Mouse (Mus musculus): ENCODE data around the gene Pigr. TPM values are rescaled to one million over a fixed set of nuclear protein-coding genes. Genes with fewer than 3 reads are reported as not detected.

The Pigr gene
- total RNA-seq (2021), result under 1 TPM in 1 of 2 experiments, not detected in 1; 0.08 TPM
- long read RNA-seq, experiment 1, result 0 reads
- long read RNA-seq, experiment 2, result 0 reads

DNA sequence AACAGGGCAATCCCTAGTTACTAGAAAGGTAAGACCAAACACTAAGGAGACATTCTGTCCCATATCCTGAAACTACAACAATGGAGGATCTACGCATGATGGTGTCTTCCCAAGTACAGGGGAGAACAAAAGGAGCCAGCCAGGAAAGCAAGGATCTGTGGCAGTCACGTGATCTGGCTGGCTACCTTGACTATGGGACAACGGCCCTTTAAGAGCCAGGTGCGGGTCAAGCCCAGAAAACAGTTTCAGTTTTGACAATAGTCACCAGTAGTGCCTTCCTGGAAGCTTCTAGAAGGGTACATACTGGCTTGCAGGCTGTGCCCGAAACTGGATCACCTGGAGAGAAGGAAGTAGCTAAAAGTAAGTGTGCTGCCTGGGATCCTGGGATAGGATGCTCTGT is at the start of gene Pigr:
Gene Pigr (plus strand): TSS at position 237 of the 400 bp plus-strand sequence.
- DNase-seq (ENCODE audit: low spot score in 2 of 2), result no peak

GRCm38 (mm10) chr1:130779867-130780266 is 46.6 kb upstream of the Pigr start:
- DNase-seq (ENCODE audit: low spot score in 2 of 2), result no peak

- DNase-seq (ENCODE audit: low spot score in 2 of 2), result no peak
These were observed 42.4 kb upstream of the Pigr start for GRCm38 (mm10) chr1:130784054-130784453.

GRCm38 (mm10) chr1:130787001-130787400 is 39.5 kb upstream of the Pigr start:
- no peak for DNase-seq (ENCODE audit: low spot score in 2 of 2)

DNA sequence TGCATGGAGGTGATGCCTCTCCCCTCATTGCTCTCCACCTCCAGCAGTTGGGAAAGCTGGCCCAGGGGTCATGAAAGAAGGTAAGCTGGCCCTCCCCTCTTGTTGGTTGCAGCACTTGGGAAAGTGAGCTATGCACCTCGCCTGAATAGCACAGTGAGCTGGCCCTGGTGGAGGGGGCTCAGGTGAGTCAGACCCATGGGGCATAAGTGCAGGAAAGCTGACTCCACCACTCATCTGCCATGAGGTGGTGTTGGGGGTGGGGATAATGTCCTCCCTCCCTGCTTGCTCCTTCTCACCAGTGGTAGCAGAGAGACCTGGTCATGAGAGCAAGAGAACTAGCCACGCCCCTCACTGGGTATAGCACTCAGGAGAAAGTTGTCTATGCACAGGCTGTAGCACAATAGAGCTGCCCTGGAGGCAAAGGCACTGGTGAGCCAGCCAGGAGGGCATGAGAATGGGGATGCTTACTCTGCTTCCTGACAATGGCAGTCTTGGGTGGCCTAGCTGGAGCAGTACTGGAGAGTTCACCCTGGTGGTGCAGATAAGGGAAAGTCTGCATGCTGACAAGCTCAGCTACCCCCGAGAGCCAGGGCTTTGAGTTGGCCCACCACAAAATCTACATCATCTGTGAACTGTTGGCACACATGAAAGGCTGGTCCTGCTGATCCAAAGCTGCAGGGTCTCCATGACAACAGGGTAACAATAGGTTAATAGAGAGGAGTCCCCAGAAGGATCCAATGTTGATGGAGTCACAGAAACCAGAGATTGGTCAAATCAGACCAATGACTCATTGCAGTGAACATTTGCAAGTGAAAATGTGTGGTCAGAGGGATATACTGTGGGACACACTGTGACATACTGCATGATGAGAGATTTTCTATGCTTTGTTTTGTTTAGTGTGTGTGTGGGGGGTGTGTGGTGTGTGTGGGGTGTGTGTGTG is 36.7 kb upstream of the Pigr start:
- no peak for DNase-seq (ENCODE audit: low spot score in 2 of 2)

DNA sequence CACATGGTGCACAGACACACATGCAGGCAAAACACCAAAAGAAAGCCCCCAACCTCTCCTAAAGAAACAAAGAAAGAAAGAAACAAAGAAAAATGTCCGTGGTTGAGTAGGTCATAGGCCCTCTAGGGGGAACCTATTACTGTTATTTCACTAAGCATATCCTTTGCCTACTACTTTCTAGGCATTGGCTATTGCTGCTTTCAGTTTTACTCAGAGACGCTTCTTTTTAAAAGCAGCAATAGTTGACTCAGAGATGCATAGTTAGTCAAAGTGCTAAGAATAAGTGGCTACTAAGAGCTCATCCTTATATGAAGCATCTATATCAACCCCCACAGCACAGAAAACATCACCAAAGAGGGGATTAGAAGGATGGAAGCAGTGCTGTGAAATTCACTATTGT is 31.2 kb upstream of the Pigr start:
- DNase-seq (ENCODE audit: low spot score in 2 of 2), result no peak

- DNase-seq (ENCODE audit: low spot score in 2 of 2), result peak in 1 of 2 experiments; percentile 32
These were observed 29.4 kb upstream of the Pigr start for GRCm38 (mm10) chr1:130796967-130797684.

DNA sequence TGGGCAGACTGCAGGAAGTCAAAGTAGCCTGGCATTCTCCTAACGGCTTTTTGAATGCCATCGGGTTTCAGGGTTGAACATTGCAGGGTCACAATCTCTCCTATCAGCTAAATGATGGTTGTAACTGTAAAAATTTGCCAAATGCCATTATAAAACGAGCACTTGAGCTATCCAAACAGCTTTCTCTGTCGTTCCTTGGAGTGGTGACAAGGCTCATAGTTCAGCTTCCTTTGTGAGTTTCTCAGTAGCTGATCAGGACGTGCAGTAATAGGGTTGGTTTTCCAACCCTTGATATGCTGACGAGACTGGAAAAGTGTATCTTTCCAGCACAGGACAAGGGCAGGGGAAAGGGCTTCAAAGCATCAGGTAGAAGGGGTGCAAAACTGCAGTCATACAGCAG is 28.4 kb upstream of the Pigr start:
- DNase-seq (ENCODE audit: low spot score in 2 of 2), result no peak

- no peak for DNase-seq (ENCODE audit: low spot score in 2 of 2)
These were observed 27.9 kb upstream of the Pigr start for GRCm38 (mm10) chr1:130798551-130798950.

- DNase-seq (ENCODE audit: low spot score in 2 of 2), result no peak
These were observed 27.1 kb upstream of the Pigr start for GRCm38 (mm10) chr1:130799399-130799798.

DNA sequence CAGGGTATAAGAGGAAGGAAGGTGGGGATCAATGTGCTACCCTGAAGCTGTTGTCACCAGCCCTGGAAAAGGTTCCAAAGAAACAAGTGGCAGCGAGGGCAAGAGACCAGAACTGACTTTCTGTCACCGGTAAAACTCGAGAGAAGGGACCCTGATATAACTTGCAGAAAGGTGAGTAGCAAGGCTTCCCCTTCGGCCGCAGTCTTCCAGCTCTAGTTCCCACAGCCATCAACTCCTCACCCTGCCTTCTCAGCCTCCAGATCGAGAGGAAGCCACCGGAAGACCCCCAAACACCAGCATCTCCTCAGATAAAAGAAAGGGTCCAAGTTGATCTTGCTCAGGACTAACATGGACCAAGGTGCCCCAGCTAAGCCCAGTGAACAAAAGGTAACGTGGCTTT is 25.9 kb upstream of the Pigr start, which contains the start of gene Fcamr:
Gene Fcamr (plus strand): TSS at position 301 of the 400 bp plus-strand sequence.
- DNase-seq (ENCODE audit: low spot score in 2 of 2), result no peak

DNA sequence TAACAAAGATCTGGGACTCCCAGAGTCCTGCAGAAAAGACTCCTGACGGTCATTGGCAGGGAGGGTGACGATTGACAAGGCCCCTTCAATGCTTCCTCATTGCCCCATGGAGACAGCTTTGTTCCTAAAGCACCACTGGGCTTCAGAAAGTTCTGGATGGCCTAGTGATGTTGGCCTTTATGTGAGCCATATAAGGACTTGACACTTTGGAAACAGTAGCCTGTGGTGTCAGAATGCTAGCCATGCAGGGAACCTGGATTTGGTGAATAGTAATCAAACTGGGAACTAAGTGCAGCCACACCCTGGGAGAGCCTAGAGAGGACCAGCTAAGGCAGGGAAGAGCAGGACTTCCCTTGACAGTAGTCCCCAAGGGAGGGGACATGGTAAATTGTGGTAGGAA is 25.0 kb upstream of the Pigr start:
- no peak for DNase-seq (ENCODE audit: low spot score in 2 of 2)

DNA sequence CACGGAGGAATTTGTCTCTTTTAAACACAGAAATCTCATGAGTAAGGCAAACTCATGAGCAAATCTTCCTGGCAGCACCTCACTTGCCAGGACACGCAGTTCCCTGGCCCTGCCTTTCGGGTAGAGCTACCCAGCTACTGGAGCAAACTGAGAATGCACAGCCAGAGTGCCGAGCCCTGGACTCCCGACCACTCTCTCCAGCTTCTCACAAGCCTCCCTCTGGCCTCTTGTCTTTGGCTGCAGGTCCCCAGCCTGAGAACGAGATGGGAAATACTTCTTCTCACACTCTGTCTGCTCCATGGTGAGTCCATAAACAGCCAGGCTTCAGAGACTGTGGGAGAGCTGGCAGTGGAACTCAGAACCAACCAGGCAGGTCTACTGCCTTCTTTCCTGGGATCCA is 23.5 kb upstream of the Pigr start:
- DNase-seq (ENCODE audit: low spot score in 2 of 2), result no peak

DNA sequence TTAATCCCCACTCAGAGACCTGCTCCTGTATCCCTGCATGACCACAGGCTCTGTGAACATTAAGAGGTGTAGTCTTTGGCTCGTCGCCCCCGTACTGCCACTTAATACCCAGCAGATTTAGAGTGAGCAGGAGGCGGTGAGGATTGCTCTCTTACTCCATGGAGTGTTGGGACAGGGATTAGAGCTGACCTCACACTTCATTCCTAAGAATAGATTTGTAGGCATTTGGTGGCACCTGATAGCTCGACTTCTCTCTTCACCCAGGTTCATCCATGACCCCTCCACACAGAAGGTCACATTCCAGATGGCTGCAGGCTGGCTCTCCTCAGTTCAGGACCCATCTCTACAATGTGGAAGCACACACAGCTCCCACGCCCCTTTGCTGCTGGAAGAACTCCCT is 22.2 kb upstream of the Pigr start:
- DNase-seq (ENCODE audit: low spot score in 2 of 2), result no peak

GRCm38 (mm10) chr1:130810906-130811305 is 15.6 kb upstream of the Pigr start:
- DNase-seq (ENCODE audit: low spot score in 2 of 2), result no peak

- DNase-seq (ENCODE audit: low spot score in 2 of 2), result no peak
These were observed 15.2 kb upstream of the Pigr start for GRCm38 (mm10) chr1:130811316-130811715.

DNA sequence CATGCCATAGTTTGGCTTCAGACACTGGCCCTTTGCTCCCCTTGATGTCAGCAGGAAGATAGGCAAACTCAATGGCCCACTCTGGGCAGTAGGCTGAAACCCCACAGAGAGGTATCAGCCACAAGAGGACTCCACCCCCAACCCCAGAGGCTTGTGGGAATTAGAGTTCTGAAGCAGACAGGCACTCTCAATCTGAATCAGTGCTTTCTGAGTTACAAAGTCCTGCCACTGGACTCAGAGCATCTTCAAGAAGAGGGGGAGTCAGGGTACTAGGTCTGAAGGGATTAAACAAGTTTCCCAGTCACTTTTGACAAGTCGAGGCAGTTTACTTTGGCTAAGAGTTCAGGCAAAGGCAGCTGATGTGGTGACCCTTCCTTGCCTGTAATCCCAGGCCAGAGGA is 6.7 kb upstream of the Pigr start:
- no peak for DNase-seq (ENCODE audit: low spot score in 2 of 2)

DNA sequence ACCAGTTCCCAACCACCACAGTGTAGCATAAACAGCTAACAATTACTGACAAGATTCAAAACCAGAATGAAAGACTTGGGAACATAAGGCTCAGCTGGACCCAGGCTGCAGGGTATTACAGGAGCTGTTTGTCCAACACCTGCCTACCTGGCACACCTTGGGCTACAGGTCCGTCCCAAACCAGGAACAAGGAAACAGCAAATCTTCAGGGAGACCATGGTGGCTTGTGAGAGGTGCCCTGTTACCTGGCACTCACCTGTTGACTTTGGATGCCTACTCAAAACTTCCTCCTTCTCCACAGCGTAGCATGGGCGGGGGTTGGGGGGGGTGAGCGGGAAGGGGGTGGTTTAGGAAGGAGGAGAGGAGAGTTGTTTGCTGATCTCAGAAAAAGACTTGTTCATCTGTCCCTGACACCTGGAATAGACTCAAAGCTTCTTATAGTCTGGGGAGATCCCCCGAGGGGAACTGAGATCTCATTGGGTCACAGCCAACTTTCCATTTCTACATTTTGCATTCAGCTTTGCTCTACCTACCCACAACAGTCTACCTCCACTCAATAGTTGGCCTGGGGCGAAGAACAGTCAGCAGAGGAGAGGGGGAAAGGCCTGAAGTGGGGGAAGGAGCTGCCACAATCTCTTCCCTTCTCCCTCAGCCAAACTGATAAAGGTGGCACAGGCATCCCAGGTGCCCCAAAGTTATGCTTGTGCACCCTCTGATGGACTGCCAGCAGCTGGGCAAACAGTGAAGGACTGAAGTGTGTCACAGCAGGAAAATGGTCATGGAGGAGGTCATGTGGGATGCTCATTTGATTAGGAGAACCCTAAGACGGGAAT is 6.0 kb upstream of the Pigr start:
- DNase-seq (ENCODE audit: low spot score in 2 of 2), result no peak

GRCm38 (mm10) chr1:130821149-130821471 is 5.4 kb upstream of the Pigr start:
- no peak for DNase-seq (ENCODE audit: low spot score in 2 of 2)

DNA sequence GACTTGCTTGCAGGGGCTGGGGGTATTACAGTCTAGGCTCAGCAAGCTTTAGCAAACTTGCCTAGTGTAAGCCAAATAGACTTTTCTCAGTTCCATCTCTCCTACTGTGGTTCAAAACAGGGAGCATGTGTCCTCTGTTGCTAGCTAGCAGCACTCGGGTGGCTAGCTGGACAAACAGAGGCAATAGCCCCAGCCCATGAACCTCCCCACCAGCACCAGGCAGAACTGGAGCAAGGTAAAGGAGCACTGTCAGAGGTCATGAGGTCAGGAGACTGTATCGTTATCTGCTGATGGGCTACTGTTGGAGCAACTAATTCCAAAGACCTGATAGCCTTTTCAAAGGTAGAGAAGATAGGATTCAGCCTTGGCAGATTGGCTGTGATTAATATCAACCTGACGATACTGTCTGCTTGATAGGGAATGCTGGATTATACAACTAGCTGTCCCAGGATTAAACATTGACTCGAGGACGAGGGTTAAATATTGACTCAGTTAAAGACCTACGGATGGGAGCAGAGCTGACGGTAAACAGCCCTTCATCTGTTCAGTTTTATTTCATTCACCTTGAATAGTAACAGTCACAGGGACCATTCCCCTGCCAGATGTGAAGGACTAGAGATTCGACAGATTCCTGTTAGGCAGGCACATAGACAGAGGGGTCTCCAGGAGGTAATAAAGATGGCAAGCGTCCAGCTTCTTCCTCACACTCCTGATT is 4.4 kb upstream of the Pigr start:
- no peak for DNase-seq (ENCODE audit: low spot score in 2 of 2)

DNA sequence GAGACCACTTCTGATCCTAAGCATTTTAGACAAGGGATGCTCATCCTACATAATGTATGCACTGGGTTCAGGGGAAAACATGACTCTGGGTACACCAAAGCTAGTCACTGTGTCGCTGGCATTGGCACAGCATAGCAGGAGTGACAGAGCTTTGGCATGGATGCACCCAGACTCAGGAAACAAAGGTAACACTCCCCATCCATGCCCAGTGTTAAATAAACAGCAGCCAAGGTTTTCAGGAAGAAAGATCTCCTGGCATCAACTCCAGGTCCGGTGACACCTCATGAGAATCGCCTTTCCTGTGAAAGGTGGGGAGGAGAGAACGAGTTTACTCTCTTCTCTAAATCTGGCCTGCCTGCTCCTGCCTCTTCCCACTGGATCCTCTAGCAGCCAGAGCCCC is 2.2 kb downstream of the Pigr start:
- no peak for DNase-seq (ENCODE audit: low spot score in 2 of 2)
